Mouse (Mus musculus) thymus, postnatal 4 days (tissue): ENCODE results near the gene Ralgps2.
A peak's percentile ranks its signal among the peaks of the same experiment; 100 is the strongest.

ENCODE experiments used
- DNase-seq: peaks from one replicate; pipeline ENCODE4 v3.0.0; 2021

The Ralgps2 gene

GRCm38 (mm10) chr1:156939251-156940141 lies at the start of gene Ralgps2:
Gene Ralgps2, minus strand, starts transcription at chr1:156939626.
- DNase-seq = peak; percentile 88

- DNase-seq = no peak
These were observed 48.1 kb upstream of the Ralgps2 start for GRCm38 (mm10) chr1:156987576-156987975.

GRCm38 (mm10) chr1:156986641-156987345 lies 47.4 kb upstream of the Ralgps2 start:
- peak; percentile 37 for DNase-seq

GRCm38 (mm10) chr1:156985657-156986640 lies 46.5 kb upstream of the Ralgps2 start:
- no peak for DNase-seq

- DNase-seq = no peak
These were observed 43.8 kb upstream of the Ralgps2 start for GRCm38 (mm10) chr1:156983009-156983870.

GRCm38 (mm10) chr1:156981975-156982374 lies 42.5 kb upstream of the Ralgps2 start:
- no peak for DNase-seq

- DNase-seq = no peak
These were observed 40.3 kb upstream of the Ralgps2 start for GRCm38 (mm10) chr1:156979722-156980121.

GRCm38 (mm10) chr1:156978656-156979055 lies 39.2 kb upstream of the Ralgps2 start:
- no peak for DNase-seq

GRCm38 (mm10) chr1:156973857-156974256 lies 34.4 kb upstream of the Ralgps2 start:
- DNase-seq = no peak

- no peak for DNase-seq
These were observed 33.0 kb upstream of the Ralgps2 start for GRCm38 (mm10) chr1:156972391-156972790.

GRCm38 (mm10) chr1:156971206-156971811 lies 31.9 kb upstream of the Ralgps2 start:
- no peak for DNase-seq

- no peak for DNase-seq
These were observed 31.2 kb upstream of the Ralgps2 start for GRCm38 (mm10) chr1:156970641-156971040.

GRCm38 (mm10) chr1:156968107-156968506 lies 28.7 kb upstream of the Ralgps2 start:
- DNase-seq = no peak

- no peak for DNase-seq
These were observed 25.1 kb upstream of the Ralgps2 start for GRCm38 (mm10) chr1:156964586-156964932.

- DNase-seq = no peak
These were observed 24.6 kb upstream of the Ralgps2 start for GRCm38 (mm10) chr1:156963871-156964585.

- no peak for DNase-seq
These were observed 22.2 kb upstream of the Ralgps2 start for GRCm38 (mm10) chr1:156961481-156962265.

GRCm38 (mm10) chr1:156959004-156959403 lies 19.6 kb upstream of the Ralgps2 start:
- DNase-seq = no peak

GRCm38 (mm10) chr1:156957360-156957759 lies 17.9 kb upstream of the Ralgps2 start:
- DNase-seq = no peak

- DNase-seq = peak; percentile 70
These were observed 16.7 kb upstream of the Ralgps2 start for GRCm38 (mm10) chr1:156955926-156956760.
